Mouse (Mus musculus) cerebellum, postnatal 10 days (tissue): ENCODE measurements around the gene Slc35f1.

Source experiments
- DNase-seq, 2 experiments: peaks; one replicate each; pipeline ENCODE4 v3.0.0; 2021; ENCODE audit warnings: mixed read lengths in 2 of 2

Gene Slc35f1

GRCm38 (mm10) chr10:53115028-53115427 lies 424.7 kb downstream of the Slc35f1 start:
- peak; percentile 86 to 89 for DNase-seq

- DNase-seq = peak; percentile 47 to 51
Observed at GRCm38 (mm10) chr10:53115673-53116398, 425.5 kb downstream of the Slc35f1 start.

- DNase-seq = no peak
Observed at GRCm38 (mm10) chr10:53120608-53121007, 430.3 kb downstream of the Slc35f1 start.

GRCm38 (mm10) chr10:53124365-53124764 lies 434.0 kb downstream of the Slc35f1 start:
- DNase-seq = peak; percentile 77 to 88

- no peak for DNase-seq
Observed at GRCm38 (mm10) chr10:53132707-53133106, 442.4 kb downstream of the Slc35f1 start.

- no peak for DNase-seq
Observed at GRCm38 (mm10) chr10:53150321-53150720, 460.0 kb downstream of the Slc35f1 start.

- no peak for DNase-seq
Observed at GRCm38 (mm10) chr10:53150916-53151315, 460.6 kb downstream of the Slc35f1 start.

GRCm38 (mm10) chr10:53156374-53156773 lies 466.0 kb downstream of the Slc35f1 start:
- DNase-seq = no peak

GRCm38 (mm10) chr10:53157740-53158139 lies 467.4 kb downstream of the Slc35f1 start:
- no peak for DNase-seq
